Mouse (Mus musculus) activated CD4-positive, CD25-positive, alpha-beta regulatory T cell (primary cell): ENCODE data around the gene Pgrmc2. TPM values are rescaled to one million over a fixed set of nuclear protein-coding genes. Genes with fewer than 3 reads are reported as not detected.

Source experiments
- polyA plus RNA-seq, 2 experiments: library from polyadenylated mRNA; unstranded; fragments of 100-300 nt; shearing (Covaris generic); gene quantifications; one replicate each; pipeline ENCODE4 v1.2.1; 2017

The Pgrmc2 gene
- polyA plus RNA-seq = 10 to 100 TPM; 14.4 to 15.5 TPM

GRCm38 (mm10) chr3:41082885-41083789 is at the start of gene Pgrmc2:
Gene Pgrmc2 (minus strand): TSS chr3:41083046.

Other genes starting within 250 kb of the Pgrmc2 start
- 10 to 100 TPM; 14.0 to 17.0 TPM for gene Mfsd8, start 236.2 kb downstream of the Pgrmc2 start, polyA plus RNA-seq
- 10 to 100 TPM; 12.8 to 13.6 TPM for gene Abhd18, start 236.1 kb downstream of the Pgrmc2 start, polyA plus RNA-seq
- 1 to 10 TPM in 1 of 2 experiments, under 1 TPM in 1; 0.29 to 1.0 TPM for gene 1700034I23Rik, start 180.5 kb downstream of the Pgrmc2 start, polyA plus RNA-seq
- 10 to 100 TPM; 19.6 to 48.2 TPM for gene Larp1b, start 133.2 kb downstream of the Pgrmc2 start, polyA plus RNA-seq